Mouse (Mus musculus): ENCODE data around the gene Foxo1.

The Foxo1 gene

DNA sequence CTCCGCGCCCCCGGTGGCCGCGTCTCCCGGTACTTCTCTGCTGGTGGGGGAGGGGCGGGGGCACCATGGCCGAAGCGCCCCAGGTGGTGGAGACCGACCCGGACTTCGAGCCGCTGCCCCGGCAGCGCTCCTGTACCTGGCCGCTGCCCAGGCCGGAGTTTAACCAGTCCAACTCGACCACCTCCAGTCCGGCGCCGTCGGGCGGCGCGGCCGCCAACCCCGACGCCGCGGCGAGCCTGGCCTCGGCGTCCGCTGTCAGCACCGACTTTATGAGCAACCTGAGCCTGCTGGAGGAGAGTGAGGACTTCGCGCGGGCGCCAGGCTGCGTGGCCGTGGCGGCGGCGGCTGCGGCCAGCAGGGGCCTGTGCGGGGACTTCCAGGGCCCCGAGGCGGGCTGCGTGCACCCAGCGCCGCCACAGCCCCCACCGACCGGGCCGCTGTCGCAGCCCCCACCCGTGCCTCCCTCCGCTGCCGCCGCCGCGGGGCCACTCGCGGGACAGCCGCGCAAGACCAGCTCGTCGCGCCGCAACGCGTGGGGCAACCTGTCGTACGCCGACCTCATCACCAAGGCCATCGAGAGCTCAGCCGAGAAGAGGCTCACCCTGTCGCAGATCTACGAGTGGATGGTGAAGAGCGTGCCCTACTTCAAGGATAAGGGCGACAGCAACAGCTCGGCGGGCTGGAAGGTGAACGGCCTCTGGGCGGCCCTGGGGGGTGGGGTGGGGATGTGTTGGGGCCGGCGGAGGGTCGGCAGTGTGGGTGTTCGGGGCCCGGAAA lies 789 bp downstream of the Foxo1 start:
- peak; percentile 48 to 62 for DNase-seq

DNA sequence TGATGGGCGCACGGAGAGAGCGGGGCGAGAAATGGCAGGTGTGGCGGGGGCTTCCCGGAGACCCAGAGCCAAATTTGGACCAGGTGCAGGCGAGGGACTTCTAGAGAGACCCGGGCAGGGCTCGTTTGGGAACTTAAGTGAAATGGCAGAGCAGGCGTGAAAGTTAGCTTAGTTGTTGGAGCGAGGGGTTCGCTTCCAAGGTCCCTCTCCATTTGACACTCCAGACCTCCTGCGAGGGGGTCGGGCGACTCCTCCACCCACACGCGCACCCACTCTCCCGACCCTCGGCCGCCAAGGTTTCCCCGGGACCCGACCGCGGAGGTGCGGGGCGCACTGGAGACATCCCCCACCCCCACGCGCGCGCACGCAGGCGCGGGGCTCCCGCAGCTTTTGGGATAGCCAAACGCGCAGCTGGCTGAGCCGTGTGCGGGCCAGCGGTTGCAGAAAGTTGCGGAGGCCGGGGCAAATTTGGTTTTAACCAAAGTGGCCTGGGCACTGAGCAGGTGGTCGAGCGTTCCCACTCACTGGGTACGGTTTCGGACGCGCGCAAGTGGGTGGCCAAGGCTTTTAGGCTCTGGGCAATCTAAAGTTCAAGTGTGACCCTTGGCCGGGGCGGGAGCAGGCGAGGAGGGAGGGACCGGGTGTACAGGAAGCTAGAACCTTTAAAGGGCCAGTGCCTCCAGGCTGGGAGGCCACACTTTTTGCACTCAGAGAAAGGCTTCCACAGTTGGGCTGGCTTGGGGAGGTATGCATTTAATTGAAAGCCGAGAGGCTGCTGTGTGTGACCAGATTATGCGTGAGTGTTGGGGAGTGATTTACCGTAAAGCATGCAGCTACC lies 1.6 kb downstream of the Foxo1 start:
- DNase-seq = peak; percentile 50 to 62

DNA sequence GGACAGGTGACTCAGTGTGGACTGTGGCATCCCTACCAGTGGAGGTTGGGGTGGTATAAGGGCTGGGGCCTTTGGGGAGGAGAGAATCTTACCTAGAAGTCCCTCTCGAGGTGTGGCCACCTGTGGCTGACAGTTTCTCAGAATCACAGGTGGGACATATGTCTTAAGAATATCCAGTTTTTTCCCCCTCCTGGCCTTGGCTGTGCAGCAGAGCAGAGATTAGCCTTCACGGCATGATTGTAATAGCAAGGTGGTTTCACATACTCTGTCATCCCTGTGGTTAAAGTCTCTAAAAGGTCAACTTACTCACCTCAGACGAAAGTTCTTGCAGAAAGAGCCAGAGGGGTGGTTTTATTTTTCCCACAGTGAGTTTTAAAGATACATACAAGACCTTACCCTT lies 2.4 kb downstream of the Foxo1 start:
- peak in 1 of 2 experiments; percentile 9 for DNase-seq

- no peak for DNase-seq
Observed at GRCm38 (mm10) chr3:52271376-52271775, 3.2 kb downstream of the Foxo1 start.

DNA sequence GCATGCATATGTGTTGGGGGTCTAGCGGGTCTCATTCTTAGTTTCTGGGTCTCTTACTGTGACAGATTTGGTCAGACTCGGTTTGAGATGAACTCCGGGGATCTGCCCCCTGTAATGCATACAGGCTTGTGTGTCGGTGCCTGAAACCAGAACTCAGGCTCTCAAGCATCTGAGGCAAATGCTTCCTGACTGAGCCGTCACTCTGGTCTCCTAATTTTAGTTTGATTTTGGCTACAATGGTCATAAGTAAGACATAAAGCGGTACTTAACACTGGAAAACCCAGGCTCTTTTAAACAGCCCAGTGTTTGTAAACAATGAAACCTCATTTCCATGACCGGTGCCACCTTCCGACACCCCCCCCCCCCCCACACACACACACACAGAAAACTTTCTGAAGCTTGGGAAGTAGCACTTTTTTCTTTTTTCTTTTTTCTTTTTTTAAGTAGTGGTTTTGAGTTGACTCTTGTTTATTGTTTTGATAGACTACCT lies 4.3 kb downstream of the Foxo1 start:
- DNase-seq = no peak

DNA sequence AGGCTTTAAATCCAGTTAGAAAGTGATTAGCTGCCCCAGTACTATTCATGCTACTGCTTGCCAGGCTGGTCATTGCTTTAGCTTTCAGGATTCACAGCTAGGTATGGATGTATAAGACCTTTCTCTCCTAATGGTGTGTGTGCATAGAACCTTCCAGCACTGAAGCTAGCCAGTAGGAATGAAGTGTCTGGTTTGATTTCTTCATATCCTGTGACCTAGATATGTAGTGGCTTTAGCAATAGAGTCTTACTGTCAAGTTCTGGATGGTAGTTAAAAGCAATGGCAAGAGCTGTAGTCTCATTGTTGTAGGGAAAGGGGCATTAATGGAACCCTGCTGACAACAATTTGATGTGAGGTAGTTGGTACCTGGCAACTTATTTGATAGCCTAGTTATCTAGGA lies 6.3 kb downstream of the Foxo1 start:
- no peak for DNase-seq

DNA sequence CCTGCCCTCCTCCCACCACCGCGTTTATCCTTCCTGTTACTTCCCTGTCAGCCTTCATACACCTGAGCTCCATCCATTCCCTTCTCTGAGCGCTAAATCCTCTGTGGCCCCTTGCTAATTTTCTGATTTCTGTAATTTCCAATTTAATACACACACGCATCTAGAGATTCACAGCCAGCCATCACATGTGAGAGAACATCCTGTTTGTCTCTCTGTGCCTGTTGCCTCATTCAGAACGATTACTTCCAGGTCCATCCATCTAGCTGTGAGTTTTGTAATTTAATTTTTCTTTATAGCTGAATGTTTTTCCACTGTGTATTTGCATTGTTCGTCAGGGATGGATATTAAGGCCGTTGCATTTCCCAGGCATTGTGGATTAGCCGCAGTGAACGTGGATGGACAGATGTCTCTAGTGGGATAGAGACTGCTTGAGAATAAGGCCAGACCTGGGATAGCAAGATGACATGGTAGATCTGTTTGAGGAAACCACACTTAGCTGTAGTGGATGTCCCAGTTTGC lies 7.0 kb downstream of the Foxo1 start:
- no peak for DNase-seq

DNA sequence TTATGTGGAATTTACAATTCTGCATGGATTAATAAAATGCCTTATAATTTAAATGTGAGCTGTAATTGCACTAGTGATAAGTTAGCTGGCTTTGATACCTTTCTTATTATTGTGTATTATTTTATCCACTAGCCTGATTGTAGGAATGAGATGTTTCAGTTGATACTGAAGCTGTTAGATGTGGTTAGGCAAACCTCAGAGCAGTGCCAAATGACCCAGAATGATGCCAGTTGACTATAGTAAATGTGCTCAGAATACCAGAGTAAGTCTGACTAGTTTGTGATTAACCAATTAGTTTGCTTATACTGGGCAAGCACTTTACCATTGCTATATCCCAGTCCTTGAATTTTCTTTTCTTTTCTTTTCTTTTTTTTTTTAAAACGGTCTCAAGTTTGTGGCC lies 12.5 kb downstream of the Foxo1 start:
- no peak for DNase-seq

DNA sequence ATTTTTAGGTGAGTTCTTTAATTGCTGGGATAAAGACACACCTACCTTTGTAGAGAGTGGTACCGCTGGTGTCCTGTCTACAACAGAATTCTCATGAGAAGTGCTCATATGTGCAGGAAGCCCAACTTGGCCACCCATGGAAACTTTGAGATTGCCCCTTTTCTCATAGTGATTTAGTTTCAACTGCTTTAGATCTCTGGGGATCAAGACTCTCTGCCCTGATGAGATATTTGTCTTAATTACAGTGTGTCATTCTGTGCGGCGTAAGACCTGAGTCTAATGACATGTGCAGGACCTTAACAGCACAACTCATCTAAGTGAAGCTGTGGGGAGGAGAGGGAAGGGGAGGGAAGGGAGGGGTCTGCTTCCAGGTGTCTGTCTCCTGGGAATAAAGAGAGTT lies 13.7 kb downstream of the Foxo1 start:
- DNase-seq = no peak

DNA sequence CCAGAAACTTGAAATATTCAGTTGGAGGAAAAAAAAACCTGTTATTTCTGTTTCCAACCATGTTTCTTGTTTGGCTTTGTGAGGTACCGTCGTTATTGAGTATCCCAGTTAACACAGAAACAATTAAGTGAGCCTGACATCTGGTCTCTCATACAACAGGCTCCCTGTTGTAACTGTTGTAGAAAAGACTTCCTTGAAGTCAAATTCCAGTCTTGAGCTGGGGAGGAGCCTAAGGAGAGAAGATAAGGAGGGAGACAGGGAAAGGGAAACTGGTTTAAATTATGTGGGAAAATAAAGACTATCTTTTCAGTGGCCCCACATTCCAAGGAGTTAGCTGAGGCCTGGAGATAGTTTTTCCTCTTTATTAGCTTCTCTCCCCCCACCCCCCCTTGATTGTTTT lies 14.2 kb downstream of the Foxo1 start:
- DNase-seq = no peak

GRCm38 (mm10) chr3:52283521-52283920 lies 15.4 kb downstream of the Foxo1 start:
- DNase-seq = no peak

- DNase-seq = no peak
Observed at GRCm38 (mm10) chr3:52290811-52291210, 22.7 kb downstream of the Foxo1 start.

GRCm38 (mm10) chr3:52292498-52292897 lies 24.4 kb downstream of the Foxo1 start:
- no peak for DNase-seq

GRCm38 (mm10) chr3:52293946-52294345 lies 25.8 kb downstream of the Foxo1 start:
- DNase-seq = no peak

GRCm38 (mm10) chr3:52295688-52296087 lies 27.6 kb downstream of the Foxo1 start:
- DNase-seq = no peak

DNA sequence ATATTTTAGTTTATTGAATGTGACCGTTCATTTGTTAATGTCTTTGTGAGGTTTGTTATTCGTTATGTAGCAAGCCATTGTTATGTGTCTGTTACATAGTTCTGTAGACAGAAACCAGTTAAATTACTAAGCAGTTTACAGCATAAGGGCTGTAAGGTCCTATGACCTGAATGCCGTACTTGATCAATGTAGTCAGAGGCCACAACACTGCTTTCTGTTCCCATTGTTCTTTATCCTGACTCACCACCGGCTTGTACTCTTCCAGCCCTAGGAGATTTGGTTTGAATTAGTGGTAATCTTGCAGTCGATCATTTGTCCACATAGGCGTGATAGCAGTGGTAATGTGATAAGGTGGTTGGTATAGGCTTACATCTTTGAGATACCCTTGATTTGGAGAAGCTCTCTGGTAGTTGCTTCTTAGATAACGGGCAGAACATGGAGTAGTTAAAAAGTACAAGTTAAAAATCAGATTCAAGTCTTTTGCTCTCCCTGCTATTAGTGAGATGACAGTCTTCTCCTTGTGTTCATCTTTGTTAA lies 28.2 kb downstream of the Foxo1 start:
- DNase-seq = no peak

DNA sequence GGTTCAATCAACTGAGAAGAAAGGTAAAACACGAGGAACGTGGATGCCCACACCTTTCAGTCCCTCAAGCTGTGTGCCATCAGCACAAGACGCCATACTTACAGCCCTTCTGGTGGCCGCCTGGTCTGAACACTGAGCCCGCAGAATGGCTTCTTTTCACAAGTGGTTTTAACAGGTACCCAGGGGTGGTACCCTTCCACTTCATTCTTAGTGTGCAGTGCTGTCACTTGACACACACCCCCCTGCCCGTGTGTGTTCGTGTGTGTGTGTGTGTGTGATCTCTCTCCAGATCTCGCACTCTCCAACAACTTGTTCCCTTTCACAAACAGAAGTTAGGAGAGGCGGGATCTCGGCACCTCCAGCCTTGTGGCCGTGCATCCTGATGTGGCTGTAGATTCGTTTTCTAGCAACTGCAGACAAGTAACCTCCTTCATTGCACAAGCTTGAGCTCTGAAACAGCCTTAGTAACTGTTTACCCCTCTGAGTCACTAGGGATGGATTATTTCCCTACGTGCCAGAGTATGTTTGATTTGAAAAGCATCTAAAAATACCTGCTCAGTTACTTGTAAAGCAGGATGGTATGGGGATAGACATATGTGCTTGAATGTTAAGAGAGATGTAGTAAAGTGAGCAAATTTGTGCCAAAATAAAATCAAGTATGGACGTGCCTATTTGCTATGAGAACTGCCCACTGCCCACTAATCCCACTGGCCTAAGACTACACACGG lies 29.3 kb downstream of the Foxo1 start:
- no peak for DNase-seq

DNA sequence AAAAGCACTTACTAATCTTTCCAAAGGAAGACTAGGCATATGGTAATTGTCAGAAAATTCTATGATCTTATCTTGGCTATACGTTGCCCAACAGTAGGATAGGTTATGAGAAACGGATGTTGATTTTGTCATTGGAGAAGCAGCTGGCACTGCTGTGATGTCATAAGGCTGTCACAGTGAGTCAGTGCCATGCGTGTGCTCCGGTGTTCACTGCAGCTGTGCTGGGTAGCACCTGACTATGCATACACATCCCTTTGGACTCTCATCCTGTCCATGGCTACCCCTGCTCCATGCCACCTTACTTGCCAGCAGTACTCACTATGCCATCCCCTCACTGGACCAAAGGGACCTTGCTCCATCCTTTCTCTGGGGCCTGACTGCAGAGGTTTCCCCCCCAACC lies 30.5 kb downstream of the Foxo1 start:
- no peak for DNase-seq

GRCm38 (mm10) chr3:52299376-52299775 lies 31.2 kb downstream of the Foxo1 start:
- no peak for DNase-seq

DNA sequence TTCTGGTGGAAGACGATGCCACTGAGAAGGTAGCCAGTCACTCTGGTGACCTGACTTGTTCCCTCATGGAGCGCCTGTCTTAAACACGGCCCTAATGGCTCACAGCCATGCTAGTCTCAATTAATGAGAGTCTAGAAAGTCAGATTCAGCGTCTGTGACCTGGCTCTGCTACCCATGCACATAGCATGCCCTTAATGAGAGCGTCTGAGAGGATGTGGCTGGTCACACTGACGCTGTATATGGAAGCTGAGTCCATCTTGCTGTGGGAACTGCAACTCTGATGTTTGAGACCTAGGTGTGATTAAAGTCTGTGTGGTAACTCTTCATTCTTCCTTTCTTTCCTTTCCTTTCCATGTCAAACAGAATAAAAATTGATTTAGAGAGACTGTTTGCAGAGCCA lies 32.4 kb downstream of the Foxo1 start:
- no peak for DNase-seq

GRCm38 (mm10) chr3:52303301-52303700 lies 35.2 kb downstream of the Foxo1 start:
- DNase-seq = peak; percentile 30 to 31

GRCm38 (mm10) chr3:52308586-52309321 lies 40.6 kb downstream of the Foxo1 start:
- DNase-seq = no peak
